Mouse (Mus musculus) midbrain, embryonic 15.5 days (tissue): ENCODE results near the gene Plekhf1. TPM values are rescaled to one million over a fixed set of nuclear protein-coding genes. Genes with fewer than 3 reads are reported as not detected.
A peak's percentile ranks its signal among the peaks of the same experiment; 100 is the strongest.

ENCODE experiments used
- ATAC-seq: fragments of 200-750 bp; cut with Nextera tagmentation; replicated peaks from 2 replicates; pipeline ENCODE4 v1.8.0; 2017; ENCODE audit warnings: moderate TSS enrichment
- H3K27ac ChIP-seq: fragments of 300-500 bp; sonication (generic); 2 replicates; pipeline ENCODE4 v1.5.1; 2015; ENCODE audit warnings: mild to moderate bottlenecking, inconsistent platforms
- H3K27me3 ChIP-seq: fragments of 300-500 bp; sonication (generic); replicated peaks from 2 replicates; pipeline ENCODE4 v1.6.1; 2015; ENCODE audit warnings: inconsistent platforms
- H3K36me3 ChIP-seq: fragments of 300-500 bp; sonication (generic); replicated peaks from 2 replicates; pipeline ENCODE4 v1.6.1; 2015; ENCODE audit warnings: inconsistent platforms
- H3K4me1 ChIP-seq: fragments of 300-500 bp; sonication (generic); 2 replicates; pipeline ENCODE4 v1.6.1; 2015; ENCODE audit warnings: inconsistent platforms
- H3K4me2 ChIP-seq: fragments of 300-500 bp; sonication (generic); 2 replicates; pipeline ENCODE4 v1.6.1; 2015; ENCODE audit warnings: inconsistent platforms, mild to moderate bottlenecking, moderate library complexity
- H3K4me3 ChIP-seq: fragments of 300-500 bp; sonication (generic); 2 replicates; pipeline ENCODE4 v1.5.1; 2015; ENCODE audit warnings: mild to moderate bottlenecking, inconsistent platforms
- H3K9ac ChIP-seq: fragments of 300-500 bp; sonication (generic); 2 replicates; pipeline ENCODE4 v1.6.1; 2015; ENCODE audit warnings: mild to moderate bottlenecking, inconsistent platforms
- H3K9me3 ChIP-seq: fragments of 300-500 bp; sonication (generic); 2 replicates; pipeline ENCODE4 v1.6.1; 2016; ENCODE audit warnings: inconsistent platforms
- WGBS: fragments of 180-500 bp; shearing (Covaris S2); methylation state at CpG from one replicate; pipeline ENCODE4 v1.1.7; 2015; ENCODE audit warnings: mixed read lengths; 5-methylcytosine and 5-hydroxymethylcytosine counted together
- polyA plus RNA-seq: library from polyadenylated mRNA; unstranded; fragments of >200 nt; fragmentation: Nextera tagmentation; extraction: Ambion mirVana; gene quantifications from 2 replicates; pipeline ENCODE4 v1.2.1, GENCODE M21; 2015

The Plekhf1 gene
- polyA plus RNA-seq, 1 experiment from 2014 or later, result 0.48 TPM

GRCm38 (mm10) chr7:38236400-38237105 lies 8.7 kb upstream of the Plekhf1 start:
- 54% methylated on average over 11 of the region's 11 CpGs for WGBS
- H3K4me3 ChIP-seq, result no peak overlapping the region
- ATAC-seq, result no peak
- H3K4me2 ChIP-seq, result no peak overlapping the region
- H3K27me3 ChIP-seq, result no peaks in the 10 kb centered on the region
- H3K27ac ChIP-seq, result no peak overlapping the region
- no peak overlapping the region for H3K9ac ChIP-seq
- no peaks in the 10 kb centered on the region for H3K4me1 ChIP-seq
- no peaks in the 10 kb centered on the region for H3K9me3 ChIP-seq
- H3K36me3 ChIP-seq, result no peaks in the 10 kb centered on the region

DNA sequence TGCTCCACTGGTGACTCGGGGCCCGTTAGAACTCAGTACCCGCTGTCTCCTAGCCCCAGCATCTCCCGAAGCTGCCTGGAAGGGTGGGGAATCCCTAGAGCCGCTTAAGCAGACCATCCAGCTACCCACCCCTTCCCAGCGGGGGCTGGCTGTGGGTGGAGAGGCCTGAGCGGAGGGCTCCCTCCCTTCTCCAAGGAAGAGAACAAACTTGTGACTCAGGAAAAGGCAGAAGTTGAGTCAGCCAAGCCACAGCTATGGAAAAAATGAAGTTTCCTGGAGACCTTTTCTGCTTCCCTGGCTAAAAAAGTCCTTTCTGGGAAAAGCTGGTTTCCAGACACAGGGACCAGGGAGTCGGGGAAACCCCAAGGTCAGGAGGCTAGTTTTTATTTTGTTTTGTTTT lies 2.5 kb upstream of the Plekhf1 start:
- no peak overlapping the region for H3K4me3 ChIP-seq
- no peak overlapping the region for H3K9ac ChIP-seq
- no peak overlapping the region for H3K4me2 ChIP-seq
- no peak for ATAC-seq
- no peaks in the 10 kb centered on the region for H3K9me3 ChIP-seq
- WGBS, result 19% methylated on average over 8 of the region's 8 CpGs
- H3K36me3 ChIP-seq, result no peaks in the 10 kb centered on the region
- peaks cover 22% of the 10 kb centered on the region; the same call in 1 of the 2 replicates for H3K27me3 ChIP-seq
- H3K4me1 ChIP-seq, result peaks cover 9% of the 10 kb centered on the region
- H3K27ac ChIP-seq, result no peak overlapping the region

- no peak overlapping the region for H3K27ac ChIP-seq
- peaks cover 22% of the 10 kb centered on the region; the same call in 1 of the 2 replicates for H3K27me3 ChIP-seq
- H3K4me1 ChIP-seq, result peaks cover 9% of the 10 kb centered on the region
- peak overlapping the region; percentile 46 for H3K4me3 ChIP-seq
- WGBS, result 26% methylated on average over 8 of the region's 8 CpGs
- H3K9me3 ChIP-seq, result no peaks in the 10 kb centered on the region
- H3K9ac ChIP-seq, result 0 out of 2 replicates have a peak overlapping the region, but pooled peaks have one; percentile 40
- H3K36me3 ChIP-seq, result no peaks in the 10 kb centered on the region
- H3K4me2 ChIP-seq, result peak overlapping the region; percentile 96
- ATAC-seq, result peak; percentile 27; the same call in 1 of the 2 replicates
Observed at GRCm38 (mm10) chr7:38228329-38228728, 513 bp upstream of the Plekhf1 start.

DNA sequence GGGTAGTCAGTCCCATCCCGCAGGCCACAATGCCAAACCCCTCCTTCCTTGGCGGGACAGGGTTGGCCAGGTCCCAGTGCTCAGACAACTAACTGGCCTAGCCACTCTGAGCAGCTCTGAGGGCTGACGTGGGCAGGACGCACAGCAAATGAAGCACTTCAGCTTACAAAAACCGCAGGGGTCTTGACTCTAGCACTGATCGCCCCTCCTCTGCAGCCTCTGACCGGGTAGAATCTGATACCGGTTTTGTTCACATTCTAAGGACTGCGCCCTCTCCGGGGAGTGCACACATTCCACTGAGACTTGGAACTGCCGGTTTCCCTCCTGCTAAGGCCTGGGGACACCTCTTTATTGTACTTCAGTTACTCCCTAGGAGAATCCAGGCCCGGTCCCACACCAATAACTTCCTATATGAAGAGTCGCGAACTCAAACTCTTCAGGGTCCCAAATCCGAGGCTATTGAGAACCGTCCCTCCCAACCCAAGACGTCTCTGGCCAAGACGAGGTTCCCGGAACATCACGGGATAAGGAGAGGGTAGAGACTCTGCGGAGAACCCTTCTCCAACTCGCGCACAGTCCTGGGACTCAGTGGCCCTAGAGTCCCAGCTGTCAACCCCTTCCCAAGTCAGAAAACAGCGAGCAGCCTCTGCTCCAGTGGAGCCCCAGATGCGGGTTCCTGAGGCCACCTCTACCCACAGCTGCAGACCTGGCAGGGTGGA lies 476 bp downstream of the Plekhf1 start:
- no peaks in the 10 kb centered on the region for H3K36me3 ChIP-seq
- peak overlapping the region; percentile 46 for H3K4me3 ChIP-seq
- peak; percentile 70 for ATAC-seq
- H3K27me3 ChIP-seq, result peaks cover 22% of the 10 kb centered on the region; the same call in 1 of the 2 replicates
- H3K9ac ChIP-seq, result peak overlapping the region; percentile 40; the same call in 1 of the 2 replicates
- peak overlapping the region; percentile 96 for H3K4me2 ChIP-seq
- no peaks in the 10 kb centered on the region for H3K9me3 ChIP-seq
- H3K27ac ChIP-seq, result no peak overlapping the region
- H3K4me1 ChIP-seq, result peaks cover 9% of the 10 kb centered on the region
- WGBS, result under 1% methylated on average over 25 of the region's 25 CpGs

DNA sequence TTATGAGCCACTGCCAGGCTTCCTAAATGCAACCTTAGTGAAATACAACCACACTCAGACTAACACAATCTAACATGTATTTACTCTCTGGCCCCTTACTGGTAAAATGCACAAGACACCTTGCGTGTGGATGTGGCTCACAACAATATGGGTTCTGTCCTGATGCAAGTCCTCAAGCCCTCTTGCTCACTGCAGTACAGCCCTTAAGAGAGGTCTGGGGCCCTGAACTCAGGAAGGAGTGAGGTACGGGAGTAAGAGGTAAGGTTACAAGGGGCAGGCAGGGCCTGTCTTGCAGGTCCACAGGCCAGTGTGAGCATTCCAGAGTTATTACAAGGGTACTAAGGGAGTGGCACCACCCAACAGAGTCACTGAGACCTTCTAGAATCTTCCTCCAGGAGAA lies 1.6 kb downstream of the Plekhf1 start:
- Histone ChIP-seq H3K36me3 (no peaks in the 10 kb centered on the region), H3K27me3 (peaks cover 22% of the 10 kb centered on the region; the same call in 1 of the 2 replicates), H3K4me1 (peaks cover 9% of the 10 kb centered on the region), H3K9me3 (no peaks in the 10 kb centered on the region), H3K4me2 (no peak overlapping the region), H3K9ac (no peak overlapping the region), H3K4me3 (no peak overlapping the region), H3K27ac (no peak overlapping the region)
- ATAC-seq, result no peak
- 83% methylated on average over 2 of the region's 2 CpGs for WGBS

DNA sequence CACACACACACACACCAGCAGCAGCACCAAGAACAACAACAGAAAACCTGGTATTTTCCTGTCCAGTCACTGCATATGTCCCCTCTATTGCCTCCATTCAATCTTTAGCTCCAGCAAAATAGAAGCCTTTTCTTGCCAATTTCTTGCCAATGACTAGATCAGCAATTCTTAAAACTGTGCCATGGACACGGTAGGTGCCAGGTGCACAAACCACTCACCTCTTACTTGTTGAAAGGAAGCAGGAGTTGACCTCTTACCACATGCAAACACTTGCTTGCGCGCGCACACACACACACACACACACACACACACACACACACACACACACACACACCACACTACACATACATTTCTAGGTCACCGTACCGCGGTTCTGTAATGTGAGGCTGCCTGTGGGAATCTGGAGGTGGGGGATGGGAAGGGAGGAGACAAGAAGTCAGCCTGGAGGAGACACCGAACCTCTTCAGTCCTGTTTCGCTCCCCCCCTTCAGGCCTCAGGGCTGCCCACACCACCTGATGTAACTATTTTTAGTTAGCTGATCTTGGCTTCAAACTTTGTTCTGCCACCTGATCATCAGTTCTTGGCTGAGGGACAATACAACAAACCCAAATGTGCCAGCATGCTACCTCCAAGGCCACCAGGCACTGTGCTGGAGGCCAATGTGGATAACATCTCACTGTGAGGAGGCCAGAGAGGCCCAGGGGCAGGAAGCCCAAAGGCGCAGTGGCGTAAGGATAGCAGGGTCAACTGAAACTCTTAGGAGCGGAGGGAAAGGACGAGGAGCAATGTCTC lies 3.0 kb downstream of the Plekhf1 start:
- H3K27ac ChIP-seq, result no peak overlapping the region

GRCm38 (mm10) chr7:38220866-38221265 lies 7.0 kb downstream of the Plekhf1 start:
- H3K27ac ChIP-seq, result no peak overlapping the region
- no peak overlapping the region for H3K9ac ChIP-seq
- no peaks in the 10 kb centered on the region for H3K9me3 ChIP-seq
- WGBS, result 96% methylated on average over 7 of the region's 7 CpGs
- no peaks in the 10 kb centered on the region for H3K36me3 ChIP-seq
- ATAC-seq, result no peak
- no peak overlapping the region for H3K4me3 ChIP-seq
- no peak overlapping the region for H3K4me2 ChIP-seq
- H3K4me1 ChIP-seq, result no peaks in the 10 kb centered on the region
- H3K27me3 ChIP-seq, result 0 out of 2 replicates have a peak, but pooled peaks cover under 1% of the 10 kb centered on the region

More for the DNA sequence above, 3.0 kb downstream of the Plekhf1 start:
- 87% methylated on average over 13 of the region's 13 CpGs for WGBS
- Histone ChIP-seq H3K4me1 (peaks cover 9% of the 10 kb centered on the region), H3K9me3 (no peaks in the 10 kb centered on the region), H3K27me3 (peaks cover 20% of the 10 kb centered on the region; the same call in 1 of the 2 replicates), H3K36me3 (no peaks in the 10 kb centered on the region), H3K9ac (no peak overlapping the region), H3K4me2 (no peak overlapping the region), H3K4me3 (no peak overlapping the region)
- ATAC-seq, result no peak

- ATAC-seq, result no peak
- H3K9me3 ChIP-seq, result no peaks in the 10 kb centered on the region
- 87% methylated on average over 4 of the region's 4 CpGs for WGBS
- no peak overlapping the region for H3K27ac ChIP-seq
- no peaks in the 10 kb centered on the region for H3K4me1 ChIP-seq
- H3K36me3 ChIP-seq, result no peaks in the 10 kb centered on the region
- no peaks in the 10 kb centered on the region for H3K27me3 ChIP-seq
- no peak overlapping the region for H3K4me2 ChIP-seq
- H3K9ac ChIP-seq, result no peak overlapping the region
- no peak overlapping the region for H3K4me3 ChIP-seq
Observed at GRCm38 (mm10) chr7:38219526-38219925, 8.3 kb downstream of the Plekhf1 start.

GRCm38 (mm10) chr7:38218631-38219367 lies 9.0 kb downstream of the Plekhf1 start:
- Histone ChIP-seq H3K4me1 (no peaks in the 10 kb centered on the region), H3K27me3 (no peaks in the 10 kb centered on the region), H3K4me3 (no peak overlapping the region), H3K4me2 (no peak overlapping the region), H3K9ac (no peak overlapping the region), H3K36me3 (no peaks in the 10 kb centered on the region), H3K27ac (no peak overlapping the region), H3K9me3 (no peaks in the 10 kb centered on the region)
- 78% methylated on average over 8 of the region's 8 CpGs for WGBS
- ATAC-seq, result no peak

- no peaks in the 10 kb centered on the region for H3K27me3 ChIP-seq
- no peak overlapping the region for H3K27ac ChIP-seq
- 64% methylated on average over 5 of the region's 5 CpGs for WGBS
- no peak overlapping the region for H3K9ac ChIP-seq
- no peak overlapping the region for H3K4me3 ChIP-seq
- H3K4me2 ChIP-seq, result no peak overlapping the region
- H3K9me3 ChIP-seq, result no peaks in the 10 kb centered on the region
- no peaks in the 10 kb centered on the region for H3K36me3 ChIP-seq
- ATAC-seq, result no peak
- no peaks in the 10 kb centered on the region for H3K4me1 ChIP-seq
Observed at GRCm38 (mm10) chr7:38217417-38218171, 10.2 kb downstream of the Plekhf1 start.

DNA sequence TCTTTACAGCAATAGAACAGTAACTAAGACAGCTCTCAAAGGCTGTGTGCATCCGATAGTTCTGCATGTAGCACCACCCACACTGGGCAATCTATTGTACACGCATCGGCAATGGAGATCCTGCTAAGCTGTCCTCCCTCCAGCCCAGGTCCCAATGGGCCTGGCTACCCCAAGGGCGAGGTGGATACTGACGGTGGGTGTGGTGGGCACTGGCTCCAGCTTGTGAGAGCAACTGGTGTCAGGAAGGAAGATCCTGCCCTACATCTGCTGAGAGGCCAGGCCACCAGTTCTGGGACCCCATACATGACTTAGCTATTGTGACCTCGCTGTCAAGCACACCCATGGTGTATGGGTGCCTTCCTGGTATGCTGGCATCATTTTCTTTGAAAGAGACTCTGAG lies 12.1 kb downstream of the Plekhf1 start:
- Histone ChIP-seq H3K9me3 (no peaks in the 10 kb centered on the region), H3K4me2 (no peak overlapping the region), H3K36me3 (no peaks in the 10 kb centered on the region), H3K27ac (no peak overlapping the region), H3K4me1 (no peaks in the 10 kb centered on the region), H3K27me3 (no peaks in the 10 kb centered on the region), H3K9ac (no peak overlapping the region), H3K4me3 (no peak overlapping the region)
- WGBS, result 87% methylated on average over 6 of the region's 6 CpGs
- ATAC-seq, result no peak
